Comparison of ENCODE assay signal across 21 mouse cellular contexts in the genomic region with DNA sequence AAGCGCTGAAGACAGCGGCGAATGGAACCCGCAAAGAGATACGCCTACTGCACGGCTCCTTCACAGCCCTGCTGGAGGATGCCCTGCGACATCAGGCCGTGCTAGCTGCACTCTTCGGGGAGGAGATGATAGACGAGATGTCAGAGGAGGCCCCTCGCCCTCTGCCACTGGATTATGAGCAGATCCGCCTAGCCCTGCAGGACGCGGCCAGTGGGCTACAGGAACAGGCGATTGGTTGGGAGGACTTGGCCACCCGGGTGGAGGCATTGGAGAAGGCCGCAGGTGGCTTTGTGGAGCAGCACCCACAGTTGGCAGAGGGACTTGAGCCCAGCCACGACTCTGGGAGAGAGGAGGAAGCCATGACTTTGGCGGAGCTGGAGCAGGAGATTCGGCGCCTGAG. TPM values are rescaled to one million over a fixed set of nuclear protein-coding genes. Genes with fewer than 3 reads are reported as not detected.
"Had no signal": no experiment of that assay in that cellular context is flagged by ENCODE, and none has a peak within 500 bp of the region (broad histone marks: within the 10 kb centered on the region; RNA-seq: fewer than 3 reads in every experiment).

No protein-coding gene starts in this region.

- H3K4me1 ChIP-seq: lung, embryonic 15.5 days; megakaryocyte, embryonic 14.5 days; midbrain, embryonic 13.5 days; midbrain, embryonic 15.5 days; neural tube, embryonic 12.5 days had no signal

- ATAC-seq: liver, postnatal 0 days; lung, postnatal 0 days; midbrain, embryonic 13.5 days; midbrain, embryonic 15.5 days had no signal

- H3K9me3 ChIP-seq: lung, embryonic 15.5 days; megakaryocyte, embryonic 14.5 days; midbrain, embryonic 13.5 days; midbrain, embryonic 15.5 days; neural tube, embryonic 12.5 days had no signal

- H3K36me3 ChIP-seq: midbrain, embryonic 15.5 days had no signal

- H3K4me3 ChIP-seq: lung, embryonic 15.5 days; megakaryocyte, embryonic 14.5 days; midbrain, embryonic 13.5 days; midbrain, embryonic 15.5 days; neural tube, embryonic 12.5 days had no signal

- H3K27ac ChIP-seq: lung, embryonic 15.5 days; macrophage; midbrain, embryonic 13.5 days; midbrain, embryonic 15.5 days; neural tube, embryonic 12.5 days had no signal

- H3K9ac ChIP-seq: liver, postnatal 0 days; lung, embryonic 15.5 days; midbrain, embryonic 13.5 days; midbrain, embryonic 15.5 days; neural tube, embryonic 12.5 days had no signal

- DNase-seq: liver, postnatal 0 days; lung, adult 2 months; lung, postnatal 14 days; lung, postnatal 36 days; thymus, adult 18-20 months; thymus, postnatal 14 days; thymus, postnatal 36 days had no signal

- H3K27me3 ChIP-seq: lung, embryonic 15.5 days; midbrain, embryonic 13.5 days; midbrain, embryonic 15.5 days; neural tube, embryonic 12.5 days had no signal

- H3K4me2 ChIP-seq: lung, embryonic 15.5 days; midbrain, embryonic 11.5 days; midbrain, embryonic 13.5 days; midbrain, embryonic 15.5 days; neural tube, embryonic 12.5 days had no signal

RNA-seq across cellular contexts. Expression of gene Mmrn2, which starts 23.6 kb away (rescaled TPM):
- total RNA-seq: megakaryocyte progenitor cell, adult 5-6 weeks; monocyte, adult 5-6 weeks; neutrophil, adult 5-6 weeks had no signal
- polyA plus RNA-seq: macrophage had no signal

RNA-seq across cellular contexts. Expression of gene Sncg, which starts 24.3 kb away (rescaled TPM):
- total RNA-seq: megakaryocyte progenitor cell, adult 5-6 weeks; monocyte, adult 5-6 weeks; neutrophil, adult 5-6 weeks had no signal
- polyA plus RNA-seq: macrophage had no signal

RNA-seq across cellular contexts. Expression of gene Fam25c, which starts 43.7 kb away (rescaled TPM):
- total RNA-seq: megakaryocyte progenitor cell, adult 5-6 weeks; midbrain, postnatal 0 days; monocyte, adult 5-6 weeks; neutrophil, adult 5-6 weeks had no signal
- polyA plus RNA-seq: lung, embryonic 15.5 days; macrophage; midbrain, embryonic 11.5 days; midbrain, embryonic 13.5 days; midbrain, embryonic 15.5 days; midbrain, postnatal 0 days; neural tube, embryonic 12.5 days; neural tube, embryonic 14.5 days; stomach, embryonic 14.5 days had no signal
